Mouse (Mus musculus) olfactory bulb, adult 2 months (tissue): ENCODE measurements around the gene Unc13c.

Experiments used
- CTCF ChIP-seq: fragments of 200-500 bp; IDR thresholded peaks from 2 replicates; pipeline ENCODE4 v1.5.1; 2012; ENCODE audit warnings: low read depth, mild to moderate bottlenecking, low read length, moderate library complexity; ENCODE audit not compliant: insufficient read depth
- POLR2A ChIP-seq: fragments of 200-500 bp; IDR thresholded peaks from 2 replicates; pipeline ENCODE4 v1.6.1; 2012; ENCODE audit warnings: mild to moderate bottlenecking, low read depth, low read length, moderate library complexity; ENCODE audit not compliant: insufficient read depth

- TF ChIP-seq CTCF (no peak), POLR2A (no peak)
Measured at GRCm38 (mm10) chr9:73927276-73927675, 41.5 kb downstream of the Unc13c start.
